Mouse (Mus musculus) thymus, postnatal 36 days (tissue): Measurements from ENCODE around the gene Nfe2l3.
"Not testable (repeated sequence)": the region's sequence is repeated elsewhere in the genome, so short reads cannot be mapped to it uniquely, and the experiment has no call there.

Experiments used
- DNase-seq, 2 experiments: peaks; one replicate each; pipeline ENCODE4 v3.0.0; 2022; ENCODE audit warnings: mixed read lengths in 2 of 2

Nfe2l3 gene

DNA sequence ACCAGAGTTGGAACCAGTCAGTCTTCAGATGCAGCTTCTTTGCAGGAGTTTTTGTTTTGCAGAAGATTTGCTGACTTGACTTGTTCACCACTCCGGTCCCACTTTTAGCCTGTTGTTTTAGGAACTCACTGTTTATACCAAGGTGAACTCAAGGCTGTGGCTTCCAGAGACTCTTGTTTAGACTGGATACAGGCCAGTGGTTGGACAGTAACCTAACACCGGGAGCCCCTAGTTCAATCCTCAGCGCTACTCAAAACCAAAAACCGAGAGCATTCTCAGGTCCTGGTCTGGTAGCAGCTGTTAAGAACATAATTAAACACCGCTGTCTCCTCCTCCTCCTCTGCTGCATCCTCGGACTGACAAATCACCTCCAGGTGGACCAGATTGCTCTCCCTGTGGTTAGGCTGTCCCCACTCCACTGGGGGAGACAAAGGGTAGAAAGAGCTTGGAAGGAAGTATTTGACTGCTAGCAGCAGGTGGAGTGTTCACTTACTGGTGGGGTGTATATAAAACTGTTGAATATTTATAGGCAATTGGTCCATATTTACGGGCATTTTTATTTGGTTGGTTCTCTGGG lies 20.5 kb downstream of the Nfe2l3 start:
- DNase-seq: no peak

DNA sequence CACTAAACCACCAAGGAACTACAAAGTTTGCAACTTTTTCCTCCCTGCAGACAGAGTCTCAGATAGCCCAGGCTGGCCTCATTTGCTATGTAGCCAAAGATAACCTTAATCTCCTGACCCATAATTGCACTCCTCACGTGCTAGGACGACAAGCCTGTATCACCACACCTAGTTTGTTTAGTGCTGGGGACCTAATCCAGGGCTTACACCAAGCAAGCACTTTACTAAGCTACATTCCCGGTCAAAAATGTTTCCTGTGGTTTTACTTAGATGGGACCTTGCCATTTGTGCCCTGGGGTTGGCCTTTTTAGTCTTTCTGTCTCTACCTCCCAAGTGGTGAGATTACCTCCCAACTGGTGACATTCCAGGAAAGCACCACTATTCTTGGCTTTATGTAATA lies 22.5 kb downstream of the Nfe2l3 start:
- DNase-seq: no peak

DNA sequence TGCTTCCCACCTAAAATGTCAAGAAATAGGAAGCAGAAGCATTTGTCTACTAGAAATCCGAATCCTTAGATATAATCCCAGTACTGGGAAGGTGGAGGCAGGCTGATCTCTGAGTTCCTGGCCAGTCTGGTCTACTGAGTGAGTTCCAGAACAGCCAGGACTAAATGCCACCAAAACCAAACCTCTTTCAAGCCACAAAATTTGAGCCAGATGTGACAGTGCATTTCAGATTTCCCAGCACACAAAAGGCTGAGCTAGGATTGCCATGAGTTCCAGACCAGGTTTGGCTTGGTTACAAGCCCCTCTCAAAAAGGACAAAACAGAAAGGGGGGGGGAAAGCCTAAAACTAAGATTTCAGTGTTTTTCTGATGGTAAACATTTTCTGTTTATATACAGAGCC lies 23.7 kb downstream of the Nfe2l3 start:
- no peak for DNase-seq

- no peak for DNase-seq
Measured at GRCm38 (mm10) chr6:51457283-51457682, 24.8 kb downstream of the Nfe2l3 start.

DNA sequence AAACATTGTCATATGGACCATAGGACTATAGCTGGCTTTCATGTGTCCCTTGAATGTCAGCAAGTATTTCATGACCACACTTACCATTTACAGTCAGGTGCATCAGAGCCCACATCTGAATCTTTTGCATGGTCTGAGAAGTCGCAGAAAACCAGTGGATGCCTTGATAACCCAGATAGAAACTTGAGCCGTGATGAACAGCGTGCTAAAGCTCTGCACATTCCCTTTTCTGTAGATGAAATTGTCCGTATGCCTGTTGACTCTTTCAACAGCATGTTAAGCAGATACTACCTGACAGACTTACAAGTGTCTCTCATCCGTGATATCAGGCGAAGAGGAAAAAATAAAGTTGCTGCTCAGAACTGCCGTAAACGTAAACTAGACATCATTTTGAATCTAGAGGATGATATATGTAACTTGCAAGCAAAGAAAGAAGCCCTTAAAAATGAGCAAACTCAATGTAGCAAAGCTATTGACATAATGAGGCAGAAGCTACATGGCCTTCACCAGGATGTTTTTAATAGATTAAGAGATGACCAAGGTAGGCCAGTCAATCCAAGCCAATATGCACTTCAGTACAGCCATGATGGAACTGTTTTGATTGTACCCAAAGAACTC lies 25.4 kb downstream of the Nfe2l3 start:
- no peak for DNase-seq

- no peak for DNase-seq
Measured at GRCm38 (mm10) chr6:51458925-51459312, 26.4 kb downstream of the Nfe2l3 start.

DNA sequence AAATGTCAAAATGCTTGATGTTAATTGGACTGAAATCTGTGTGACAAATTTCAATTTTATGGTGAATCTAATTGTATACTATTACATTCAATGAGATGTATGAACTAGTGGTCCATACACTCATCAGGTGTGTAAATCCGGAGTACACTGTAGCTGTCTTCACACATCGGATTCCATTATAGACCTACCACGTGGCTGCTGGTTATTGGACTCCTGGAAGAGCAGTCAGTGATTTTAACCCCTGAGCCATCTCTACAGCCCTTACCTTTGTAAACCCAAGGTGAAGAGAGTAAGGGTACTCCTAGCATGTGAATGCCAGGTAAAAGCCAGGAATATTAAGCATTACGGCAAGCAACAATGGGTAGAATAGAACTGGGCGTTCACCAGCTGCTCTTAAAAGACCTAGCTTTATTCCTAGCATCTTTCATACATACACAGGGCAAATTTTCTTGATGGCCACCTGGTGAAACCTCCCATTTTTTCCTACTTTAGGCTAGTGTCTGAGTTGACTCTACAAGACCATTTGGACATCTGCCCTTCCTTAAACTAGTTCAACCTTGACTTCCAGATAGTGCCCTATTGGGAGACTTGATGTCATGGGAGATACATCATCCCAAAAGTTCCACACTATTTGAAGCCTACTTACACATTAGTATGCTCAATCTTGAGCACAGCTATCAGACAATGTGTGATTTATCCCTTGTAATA lies 27.0 kb downstream of the Nfe2l3 start:
- no peak for DNase-seq

DNA sequence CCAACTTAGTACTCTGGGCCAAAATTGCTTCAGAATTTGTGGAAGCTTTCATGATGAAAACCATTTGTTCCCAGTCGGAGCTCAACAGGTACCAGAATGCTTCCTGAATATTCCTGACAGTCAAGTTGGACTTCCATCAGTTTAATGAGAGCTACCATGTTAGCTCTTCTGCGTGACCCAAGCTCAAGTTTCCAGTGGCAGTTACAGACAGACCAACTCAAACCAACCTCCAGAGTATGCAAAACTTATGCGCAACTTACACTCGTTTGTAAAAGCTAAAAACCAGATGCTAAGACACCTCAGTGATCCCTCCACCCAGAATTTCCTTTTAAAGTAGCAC lies 27.5 kb downstream of the Nfe2l3 start:
- DNase-seq: no peak

GRCm38 (mm10) chr6:51460363-51460762 lies 27.9 kb downstream of the Nfe2l3 start:
- no peak for DNase-seq

DNA sequence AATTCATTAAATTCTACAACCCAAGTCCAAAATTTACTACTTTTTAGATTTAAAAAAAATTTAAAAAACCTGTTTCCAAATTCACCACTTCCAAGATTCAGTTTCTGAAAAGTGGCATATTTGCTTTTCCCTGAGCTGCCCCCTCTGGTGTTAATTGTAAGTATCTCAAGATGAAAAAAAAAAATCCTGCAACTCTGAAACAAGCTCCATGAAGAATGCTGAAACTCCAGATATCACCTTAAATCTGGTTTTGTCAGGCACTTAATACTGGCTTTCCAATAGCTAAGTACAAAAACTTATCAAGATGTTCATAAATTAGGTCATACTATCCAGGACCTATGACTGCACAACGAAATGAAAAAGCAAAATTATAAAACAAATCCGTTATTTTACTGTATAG lies 35.2 kb downstream of the Nfe2l3 start:
- no peak for DNase-seq

DNA sequence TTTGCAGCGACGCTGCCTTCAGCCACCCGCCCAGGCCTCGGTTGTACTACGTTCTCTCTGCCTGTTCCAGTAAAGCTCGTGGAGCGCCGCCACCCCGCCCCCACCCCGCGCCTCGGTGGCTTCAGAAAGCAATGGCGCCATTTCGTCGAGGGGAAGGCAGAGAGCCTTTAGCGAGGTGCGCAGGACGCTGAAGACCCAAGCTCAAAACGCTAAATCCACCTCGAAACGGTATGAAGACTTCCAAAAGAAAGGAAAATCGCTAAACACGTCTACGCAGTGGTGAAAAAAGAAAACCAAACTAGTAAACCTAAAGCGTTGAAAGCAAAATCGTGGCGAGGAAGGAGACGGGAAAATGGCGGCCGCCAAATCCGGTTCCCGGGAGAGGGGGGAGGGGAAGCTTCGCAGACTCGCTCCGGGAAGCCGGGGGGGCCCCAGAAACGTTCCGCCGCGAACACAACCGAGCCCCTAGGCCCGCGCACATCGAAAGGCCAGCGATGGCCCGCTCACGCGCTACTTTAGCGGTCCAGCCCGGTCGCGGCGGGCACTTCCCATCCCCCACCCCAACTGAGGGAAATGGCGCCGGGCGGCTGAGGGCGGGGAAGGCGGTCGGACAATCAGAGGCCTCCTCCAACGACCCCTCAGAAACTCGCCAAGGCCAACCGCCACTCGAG lies 36.6 kb downstream of the Nfe2l3 start:
- peak; percentile 79 to 81 for DNase-seq

DNA sequence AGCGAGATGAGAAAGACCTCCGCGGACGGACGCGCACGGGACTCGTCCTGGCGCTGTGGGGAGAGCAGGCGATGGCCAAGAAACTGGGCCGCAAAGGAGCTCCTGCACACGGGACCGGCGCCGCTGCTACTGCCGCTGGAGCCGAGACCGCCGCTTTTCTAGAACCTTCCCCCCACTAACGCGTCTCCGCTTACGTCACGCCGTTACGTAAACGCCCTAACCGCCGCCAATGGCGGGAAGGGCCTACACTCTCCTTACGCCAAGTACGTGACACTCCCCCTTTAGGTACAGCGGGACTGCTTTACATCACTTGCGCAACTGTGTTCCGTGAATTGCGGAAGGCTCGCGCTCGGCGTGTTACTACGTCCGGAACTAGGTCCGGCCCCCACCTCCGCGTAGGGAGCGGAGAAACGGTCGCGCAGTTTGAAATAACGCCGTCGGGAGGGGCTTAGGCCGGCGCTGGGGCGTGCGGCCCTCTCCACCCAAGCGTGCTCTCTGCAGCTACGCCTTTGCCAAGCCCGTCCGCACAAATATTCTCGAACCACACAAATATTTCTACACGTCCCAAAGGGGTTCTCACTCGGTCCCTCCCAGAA lies 37.3 kb downstream of the Nfe2l3 start, which contains the start of gene Hnrnpa2b1:
Gene Hnrnpa2b1, minus strand, starts transcription at position 180 of the 596 bp plus-strand sequence.
- peak; percentile 98 to 100 for DNase-seq

GRCm38 (mm10) chr6:51470311-51471178 lies 38.1 kb downstream of the Nfe2l3 start, which contains the start of gene Cbx3:
Gene Cbx3 (plus strand): TSS chr6:51470360.
- DNase-seq: peak; percentile 88 to 93

DNA sequence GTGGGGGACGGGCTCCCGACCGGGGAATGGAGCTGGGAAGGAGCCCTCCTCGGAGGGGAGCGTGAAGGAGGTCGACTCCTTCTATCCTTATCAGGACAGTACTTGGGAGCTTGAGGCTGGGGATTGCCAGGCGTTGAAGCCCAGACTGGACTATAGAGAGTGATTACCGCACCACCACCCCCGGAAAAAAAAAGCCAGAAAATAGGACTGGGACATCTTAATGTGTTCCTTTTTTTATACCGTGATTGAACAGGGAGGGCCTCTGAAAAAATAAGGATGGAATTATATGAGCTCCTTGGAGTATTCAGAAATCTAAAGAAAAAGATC lies 38.7 kb downstream of the Nfe2l3 start:
- no peak for DNase-seq

DNA sequence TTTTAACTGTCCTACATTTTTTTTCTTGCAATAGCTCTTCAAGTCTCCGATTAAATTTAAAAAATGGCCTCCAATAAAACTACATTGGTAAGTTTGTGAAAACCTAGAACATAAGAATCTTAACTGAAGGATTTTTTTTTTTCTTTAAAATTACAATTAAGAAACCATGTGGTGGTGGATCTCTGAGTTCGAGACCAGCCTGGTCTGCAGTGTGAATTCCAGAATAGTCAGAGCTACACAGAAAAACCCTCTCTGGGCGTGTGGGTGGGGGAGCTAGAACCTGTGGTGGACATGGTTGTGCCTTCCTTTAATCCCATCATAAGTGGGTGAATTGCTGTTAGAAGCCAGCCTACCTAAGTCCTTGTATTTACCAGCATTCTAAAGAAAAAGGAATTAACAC lies 39.3 kb downstream of the Nfe2l3 start:
- DNase-seq: no peak

DNA sequence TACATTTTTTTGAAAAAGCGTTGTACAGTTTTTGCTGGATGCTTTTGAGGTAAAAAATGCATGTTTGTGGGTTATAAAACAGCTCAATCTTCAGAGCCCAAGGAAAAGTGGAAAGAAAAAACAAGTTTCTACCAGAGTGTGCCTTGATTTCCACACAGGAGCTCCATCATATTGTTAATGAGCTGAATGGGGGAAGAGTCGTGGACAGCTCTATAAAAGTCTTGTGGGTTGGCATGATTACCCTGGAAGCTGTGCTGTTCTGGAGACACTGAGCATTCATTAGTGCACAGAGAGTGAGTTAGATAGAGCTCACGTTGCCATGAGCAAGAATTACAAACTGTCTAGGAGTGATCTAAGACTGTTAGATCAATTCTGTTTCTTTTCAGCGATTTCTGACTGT lies 39.7 kb downstream of the Nfe2l3 start:
- no peak for DNase-seq

DNA sequence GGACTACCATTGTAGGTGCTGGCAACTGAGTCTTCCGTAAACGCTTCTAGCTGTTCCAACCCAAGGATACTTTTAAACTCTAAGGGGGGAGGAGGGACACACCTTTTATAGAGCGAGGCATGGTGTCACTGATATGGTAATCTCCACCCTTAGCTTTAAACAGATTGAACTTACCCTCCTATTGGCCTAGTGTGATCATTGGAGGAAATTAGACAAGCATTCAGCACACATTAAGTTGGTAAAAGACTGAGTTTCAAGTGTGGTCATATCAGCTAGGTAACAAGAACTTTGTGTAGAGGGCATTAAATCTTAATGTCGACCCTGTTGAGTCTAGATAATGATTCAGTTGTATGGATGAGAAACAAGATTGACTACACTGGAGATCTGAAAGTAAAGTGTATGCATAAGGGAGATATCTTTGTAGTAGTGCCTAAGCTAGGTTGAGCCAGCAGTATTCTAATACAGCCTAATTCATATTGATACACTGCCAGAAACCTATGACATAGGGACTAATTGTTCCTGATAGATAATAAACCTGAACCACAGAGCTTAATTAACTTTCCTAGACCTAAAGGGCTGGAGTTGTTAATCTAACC lies 46.8 kb downstream of the Nfe2l3 start:
- DNase-seq: no peak

- DNase-seq: no peak
Measured at GRCm38 (mm10) chr6:51481548-51481947, 49.1 kb downstream of the Nfe2l3 start.

DNA sequence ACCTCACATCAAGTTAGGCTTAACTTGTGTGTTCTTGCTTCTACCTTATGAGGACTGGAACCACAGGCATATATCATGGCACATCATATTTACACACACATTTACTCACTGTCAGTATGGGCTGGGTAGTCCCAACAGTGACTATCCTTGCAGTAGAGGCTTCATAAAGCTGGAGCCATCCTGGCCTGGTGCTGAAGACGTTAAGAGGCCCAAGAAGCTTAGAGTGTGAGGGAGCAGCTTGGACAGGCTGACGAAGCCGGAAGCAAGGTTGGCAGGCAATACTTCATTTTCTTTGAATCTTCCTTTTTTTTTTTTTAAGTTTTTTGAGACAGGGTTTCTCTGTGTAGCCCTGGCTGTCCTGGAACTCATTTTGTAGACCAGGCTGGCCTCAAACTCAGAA lies 51.4 kb downstream of the Nfe2l3 start:
- no peak for DNase-seq

DNA sequence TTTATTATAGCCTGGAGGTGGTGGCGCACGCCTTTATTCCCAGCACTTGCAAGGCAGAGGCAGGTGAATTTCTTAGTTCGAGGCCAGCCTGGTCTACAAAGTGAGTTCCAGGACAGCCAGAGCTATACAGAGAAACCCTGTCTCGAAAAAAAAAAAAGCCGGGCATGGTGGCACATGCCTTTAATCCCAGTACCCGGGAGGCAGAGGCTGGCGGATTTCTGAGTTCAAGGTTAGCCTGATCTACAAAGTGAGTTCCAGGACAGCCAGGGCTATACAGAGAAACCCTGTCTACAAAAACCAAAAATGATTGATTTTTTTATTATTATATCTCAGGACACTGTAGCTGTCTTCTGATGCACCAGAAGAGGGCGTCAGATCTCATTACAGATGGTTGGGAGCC lies 52.1 kb downstream of the Nfe2l3 start:
- not testable (repeated sequence) for DNase-seq

DNA sequence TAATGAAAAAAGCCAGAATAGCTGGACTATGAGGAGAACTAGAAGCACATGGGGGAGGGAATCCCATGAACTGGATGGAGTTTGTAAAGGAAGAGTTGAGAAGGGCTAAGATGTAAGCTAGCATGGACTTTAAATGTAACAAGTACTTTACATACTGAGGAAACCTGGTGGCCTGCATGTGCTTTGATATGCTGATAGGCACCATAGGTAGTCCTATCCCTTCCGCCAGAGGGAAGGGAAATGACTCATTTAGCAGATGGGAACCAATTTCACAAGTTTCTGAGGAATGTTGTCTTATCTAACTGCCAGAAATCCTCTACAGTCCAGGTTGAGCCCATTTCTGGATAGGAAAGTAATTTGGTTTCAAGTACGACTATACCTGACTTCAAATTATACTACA lies 53.2 kb downstream of the Nfe2l3 start:
- DNase-seq: no peak

DNA sequence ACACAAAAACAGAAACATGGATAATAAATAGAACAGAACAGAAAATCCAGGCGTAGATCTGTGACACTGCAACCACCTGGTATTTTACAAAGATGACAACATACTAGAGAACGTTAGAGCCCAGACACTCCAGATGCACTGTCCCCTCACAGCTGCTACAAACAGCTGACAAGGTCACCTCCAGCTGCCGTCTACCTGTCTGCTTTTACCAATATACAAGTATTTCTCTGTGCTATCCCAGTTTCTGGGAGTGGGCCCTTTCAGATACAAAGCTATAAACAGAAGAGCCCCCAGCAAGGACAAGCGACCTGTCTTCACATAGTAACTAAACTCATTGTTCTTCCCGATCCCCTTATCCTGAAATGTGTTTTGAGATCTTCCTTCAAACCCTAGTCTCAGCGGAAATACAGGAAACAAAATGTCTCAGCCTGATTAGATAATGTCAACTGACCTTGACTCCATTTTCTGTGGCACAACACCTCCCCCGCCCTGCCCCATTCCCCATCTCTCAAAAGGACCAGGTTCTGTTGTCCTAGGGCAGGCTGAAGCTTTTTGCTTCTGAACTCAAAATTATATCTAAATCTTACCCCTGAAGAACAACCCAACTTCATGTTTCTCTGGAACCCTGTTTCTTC lies 53.7 kb downstream of the Nfe2l3 start:
- DNase-seq: no peak
